Mouse (Mus musculus): ENCODE results near the gene Usp35.

Usp35 gene

GRCm38 (mm10) chr7:97346111-97346821 lies 14.4 kb upstream of the Usp35 start:
- DNase-seq (ENCODE audit: low read depth, low spot score): no peak

DNA sequence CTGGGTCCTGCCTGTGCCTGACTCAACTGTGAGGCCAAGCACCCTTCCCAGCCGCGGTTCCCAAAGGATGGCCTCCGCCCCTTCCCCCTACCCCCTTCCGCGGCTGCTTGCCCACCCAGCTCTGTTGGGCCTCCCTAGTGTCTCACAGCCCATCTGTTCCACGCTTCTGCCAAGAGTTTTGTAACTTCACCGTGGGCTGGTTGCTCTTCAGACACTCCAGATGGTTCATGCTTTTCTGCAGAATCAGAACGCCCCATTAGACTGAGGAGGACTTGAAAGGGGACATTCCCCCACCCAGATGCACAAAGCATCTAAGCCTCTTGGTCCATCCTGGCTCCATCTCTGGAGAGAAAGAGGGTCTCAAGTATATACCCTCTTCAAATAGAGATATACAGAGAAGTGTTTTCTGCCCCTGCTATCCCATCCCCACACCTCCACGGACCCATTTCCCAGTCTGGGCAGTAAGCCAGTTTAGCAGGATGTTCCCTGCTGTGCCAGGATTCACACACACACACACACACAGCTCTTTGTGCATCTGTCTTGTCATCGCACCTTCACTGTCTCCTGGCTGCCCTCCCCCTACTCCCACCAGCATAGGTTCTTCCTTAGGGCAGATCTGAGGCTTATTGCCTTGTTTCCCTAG lies 13.5 kb upstream of the Usp35 start:
- no peak for DNase-seq (ENCODE audit: low read depth, low spot score)

DNA sequence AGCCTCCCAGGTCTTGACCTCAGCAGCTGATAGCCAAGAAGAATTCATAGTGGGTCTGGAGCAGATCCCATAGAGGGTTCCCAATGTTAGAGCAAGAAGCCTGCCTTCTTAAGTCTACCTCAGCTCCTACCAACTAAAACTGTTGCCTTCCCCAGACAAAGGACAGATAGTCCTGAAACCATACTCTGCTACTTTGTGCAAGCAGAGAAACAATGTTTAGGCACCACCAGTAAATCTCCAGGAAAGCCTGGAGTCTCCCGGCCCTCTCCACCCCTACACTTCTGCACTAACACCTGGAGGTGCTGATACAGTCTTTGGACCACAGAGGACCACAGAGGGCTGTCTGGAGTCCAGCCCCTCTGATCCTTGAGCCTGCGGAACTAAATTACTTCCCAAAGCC lies 12.8 kb upstream of the Usp35 start:
- no peak for DNase-seq (ENCODE audit: low read depth, low spot score)

DNA sequence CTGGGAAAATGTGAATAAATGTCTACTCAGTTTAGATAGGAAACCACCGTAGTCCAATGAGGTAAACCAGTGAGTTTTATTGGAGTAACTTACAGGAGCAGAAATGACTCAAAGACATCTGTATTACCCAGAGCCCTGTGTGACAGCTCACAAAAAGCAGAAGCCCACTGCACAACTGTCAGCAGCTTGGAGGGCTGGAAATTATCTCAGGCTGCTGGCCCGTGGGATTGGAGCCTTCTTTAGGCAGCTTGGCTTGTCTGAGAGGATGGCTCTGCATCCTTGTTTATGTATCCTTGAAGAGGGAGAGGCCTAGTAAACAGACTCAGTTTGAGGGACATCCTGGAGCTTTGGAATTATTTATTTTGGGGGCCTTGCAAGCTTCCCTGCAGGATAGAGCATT lies 11.1 kb upstream of the Usp35 start:
- no peak for DNase-seq (ENCODE audit: low read depth, low spot score)

DNA sequence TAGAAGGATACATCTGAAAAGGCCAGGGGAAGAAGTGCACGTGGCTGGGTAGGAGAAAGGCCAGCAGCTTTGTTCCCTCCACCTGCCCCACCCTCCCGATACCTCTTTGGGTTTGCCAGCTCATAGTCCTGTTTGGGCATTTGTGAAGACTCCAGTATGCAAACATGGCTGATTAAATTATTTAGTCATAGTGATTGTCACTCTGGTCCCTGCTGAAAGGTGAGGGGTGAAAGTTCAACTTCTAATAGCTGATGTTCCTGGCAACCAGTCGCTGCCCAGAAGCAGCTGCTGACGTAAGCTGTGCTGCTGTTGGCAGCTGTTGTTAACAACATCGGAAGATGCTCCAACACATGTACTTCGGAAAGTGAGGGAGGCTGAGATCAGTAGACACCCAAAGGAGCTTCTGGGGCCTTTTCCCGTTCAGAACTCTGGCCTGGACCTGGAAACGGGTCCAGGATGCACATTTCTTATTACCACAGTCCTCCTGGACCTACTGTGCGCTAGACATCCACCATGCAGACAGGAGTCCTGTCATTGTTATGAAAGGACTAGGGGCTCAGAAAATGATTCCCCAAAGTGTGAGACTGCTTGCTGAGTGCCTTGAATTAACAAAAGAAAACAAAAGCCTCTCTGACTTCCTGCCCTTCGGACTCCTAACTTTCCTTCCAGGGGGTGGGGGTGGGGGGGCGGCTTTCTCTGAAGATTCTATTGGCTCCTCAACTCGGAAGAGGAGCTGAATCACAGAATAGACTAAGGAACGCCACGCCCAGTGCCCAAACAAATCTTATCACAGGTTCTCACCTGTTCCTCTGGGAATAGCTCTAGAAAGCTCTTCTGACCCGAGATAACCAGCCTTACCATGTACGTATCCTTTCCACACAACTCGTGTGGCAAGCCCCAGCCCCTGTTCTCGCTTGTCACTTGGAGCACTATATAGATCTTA lies 9.4 kb upstream of the Usp35 start:
- no peak for DNase-seq (ENCODE audit: low read depth, low spot score)

DNA sequence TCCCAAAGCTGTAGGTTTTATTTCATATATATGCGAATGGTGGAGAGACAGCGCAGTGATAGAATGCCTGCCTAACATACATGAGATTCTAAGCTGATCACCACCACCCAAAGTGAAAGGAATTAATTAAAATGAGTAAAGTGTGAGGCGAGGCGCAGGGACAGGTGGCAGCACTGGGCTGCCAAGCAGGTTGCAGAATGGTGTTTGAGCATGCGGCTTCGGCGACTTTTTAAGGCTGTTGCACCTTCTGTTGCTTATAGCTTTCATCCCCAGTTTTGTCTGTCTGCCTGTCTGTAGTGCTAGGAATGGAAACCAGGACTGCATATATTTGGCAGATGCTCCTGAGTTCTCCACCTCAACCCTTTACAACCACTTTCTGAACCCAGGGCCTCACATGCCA lies 7.8 kb upstream of the Usp35 start:
- DNase-seq (ENCODE audit: low read depth, low spot score): no peak

DNA sequence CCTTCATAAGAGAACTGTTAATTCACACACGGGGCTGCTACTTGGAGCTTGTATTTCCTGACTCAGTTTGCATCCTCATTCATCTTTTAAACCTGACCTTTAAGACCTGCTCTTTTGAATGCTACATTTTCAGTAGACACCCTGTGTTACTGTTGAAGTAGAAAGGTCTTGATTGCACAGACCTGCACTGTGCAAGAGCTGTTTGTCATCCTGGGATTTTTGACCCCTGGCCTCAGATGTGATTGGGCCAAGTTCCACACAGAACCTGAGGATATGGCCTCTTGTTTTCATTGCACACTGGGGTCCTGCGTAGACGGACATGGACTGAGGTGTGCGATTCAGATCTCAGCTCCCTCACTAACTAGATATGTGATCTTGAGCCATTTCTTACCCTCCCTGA lies 6.8 kb upstream of the Usp35 start:
- no peak for DNase-seq (ENCODE audit: low read depth, low spot score)

DNA sequence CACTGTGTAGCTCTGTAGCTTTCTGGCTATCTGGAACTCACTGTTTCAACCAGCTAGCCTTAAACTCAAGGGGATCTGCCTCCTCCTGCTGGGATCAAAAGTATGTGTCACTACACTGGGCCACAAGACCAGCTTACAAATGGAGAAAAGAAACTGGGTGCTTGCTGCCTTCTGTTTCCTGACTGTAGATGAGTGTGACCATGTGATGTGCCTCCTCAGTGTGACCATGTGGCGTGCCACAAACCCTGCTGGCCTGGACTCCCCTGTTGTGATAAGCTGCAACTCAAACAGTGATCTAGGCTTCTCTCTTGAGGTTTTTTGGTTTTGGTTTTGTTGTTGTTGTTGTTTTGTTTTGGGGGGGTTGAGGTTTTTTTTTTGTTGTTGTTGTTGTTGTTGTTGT lies 4.9 kb upstream of the Usp35 start:
- DNase-seq (ENCODE audit: low read depth, low spot score): no peak

DNA sequence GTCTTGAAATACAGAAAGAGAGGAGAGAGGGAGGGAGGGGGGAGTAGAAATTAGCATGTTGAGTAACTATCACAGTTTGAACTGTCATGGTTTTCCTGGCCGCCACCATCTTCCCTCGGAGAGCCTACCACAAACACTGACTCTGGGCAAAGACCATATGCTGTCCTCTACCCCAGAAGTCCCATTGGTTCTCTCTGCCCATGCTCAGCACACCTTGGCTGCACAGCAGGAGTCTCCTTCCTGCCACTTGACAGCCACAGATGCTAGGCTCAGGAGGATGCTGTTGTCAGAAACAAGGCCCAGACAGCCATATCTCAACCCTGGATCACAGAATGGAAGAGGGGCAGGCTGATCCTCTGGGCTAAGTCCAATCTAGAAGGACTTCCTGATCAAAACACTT lies 2.6 kb upstream of the Usp35 start:
- no peak for DNase-seq (ENCODE audit: low read depth, low spot score)

GRCm38 (mm10) chr7:97333113-97333898 lies 1.5 kb upstream of the Usp35 start:
- peak; percentile 29 for DNase-seq (ENCODE audit: low read depth, low spot score)

DNA sequence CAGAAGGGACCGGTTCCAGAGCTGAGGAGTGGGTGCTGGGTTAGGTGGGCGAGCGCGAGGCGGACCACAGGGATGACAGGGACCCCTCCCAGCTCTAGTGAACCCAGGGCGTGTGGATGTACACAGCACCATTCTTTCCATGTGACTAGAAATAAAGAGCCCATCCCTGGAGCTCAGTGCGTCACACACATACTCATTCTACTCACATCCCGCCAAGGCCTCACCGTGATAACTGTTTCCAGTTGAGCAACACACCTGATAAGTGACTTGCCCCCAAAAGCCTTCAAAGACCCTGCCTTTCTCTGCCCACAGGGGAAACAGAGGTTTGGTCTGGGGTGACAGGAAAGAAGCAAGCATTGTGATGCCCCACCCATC lies 834 bp upstream of the Usp35 start:
- DNase-seq (ENCODE audit: low read depth, low spot score): no peak

DNA sequence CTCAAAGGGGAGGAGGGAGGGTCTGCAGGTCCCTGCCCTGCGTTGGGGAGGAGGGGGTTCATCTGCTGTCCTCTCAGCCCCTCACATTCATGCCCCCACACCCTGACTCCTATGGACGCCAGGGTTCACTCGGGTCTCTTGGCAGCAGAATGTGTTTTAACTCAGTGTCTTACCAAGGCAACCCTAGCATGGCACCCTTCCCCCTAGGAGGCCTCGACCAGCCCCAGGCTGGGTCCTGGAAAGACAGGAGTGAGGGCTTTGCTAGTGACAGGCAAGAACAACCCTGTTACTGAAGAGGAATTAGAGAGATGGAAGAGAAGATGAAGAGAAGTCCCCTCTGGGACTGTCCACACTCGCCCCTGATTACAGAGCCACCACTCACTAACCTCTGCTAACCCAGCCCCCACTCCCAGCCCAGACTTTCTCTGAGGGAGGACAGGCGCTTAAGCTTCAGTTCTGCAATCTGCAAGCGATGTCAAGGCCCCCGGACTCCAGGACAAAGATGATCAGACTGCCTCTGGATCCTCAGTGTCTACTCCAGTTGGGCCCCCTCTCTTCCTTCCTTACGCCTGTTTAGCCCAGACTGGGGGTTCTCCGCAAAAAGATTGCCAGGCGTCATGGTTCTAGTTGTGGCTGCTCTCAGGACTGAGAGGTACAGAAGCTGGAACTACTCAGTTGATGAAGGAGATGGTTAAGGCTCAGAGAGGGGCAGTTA lies 732 bp downstream of the Usp35 start:
- no peak for DNase-seq (ENCODE audit: low read depth, low spot score)

GRCm38 (mm10) chr7:97329676-97330075 lies 2.1 kb downstream of the Usp35 start:
- DNase-seq (ENCODE audit: low read depth, low spot score): no peak

DNA sequence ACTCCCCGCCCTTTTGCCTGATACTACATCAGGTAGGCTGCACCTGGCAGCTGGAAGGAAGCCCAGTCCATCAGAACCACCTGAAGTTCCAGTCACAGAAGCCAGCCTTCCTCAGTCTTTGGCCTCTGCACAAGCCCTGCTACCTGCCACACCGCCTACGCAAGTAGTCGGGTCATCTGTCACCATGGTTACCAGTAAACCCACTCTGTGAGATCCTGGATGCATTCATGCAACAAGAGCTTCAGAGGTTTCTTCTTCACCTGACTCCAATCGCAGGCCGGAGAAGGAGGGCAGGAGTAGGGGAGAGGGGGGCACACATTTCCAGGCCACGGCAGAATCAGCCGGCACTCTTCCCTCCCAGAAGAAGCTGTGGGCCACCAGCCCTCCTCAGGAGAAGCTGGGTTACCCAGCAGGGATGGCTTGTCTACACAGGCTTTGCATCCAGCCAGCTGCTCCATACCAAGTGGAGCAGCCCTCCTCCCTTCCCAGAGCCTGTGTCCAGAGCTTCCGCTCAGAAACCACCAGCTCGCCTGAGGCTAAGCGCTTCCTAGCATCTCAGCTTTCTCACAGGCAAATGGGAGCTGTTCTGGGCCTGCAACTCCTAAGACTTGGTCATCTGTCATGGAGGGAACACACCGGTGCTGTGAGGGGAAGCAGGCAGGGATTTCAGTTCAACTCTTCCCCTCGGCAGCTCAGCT lies 2.8 kb downstream of the Usp35 start:
- no peak for DNase-seq (ENCODE audit: low read depth, low spot score)

GRCm38 (mm10) chr7:97327376-97327775 lies 4.4 kb downstream of the Usp35 start:
- no peak for DNase-seq (ENCODE audit: low read depth, low spot score)

GRCm38 (mm10) chr7:97325156-97325985 lies 6.4 kb downstream of the Usp35 start:
- no peak for DNase-seq (ENCODE audit: low read depth, low spot score)

- no peak for DNase-seq (ENCODE audit: low read depth, low spot score)
Measured at GRCm38 (mm10) chr7:97324342-97324741, 7.5 kb downstream of the Usp35 start.

DNA sequence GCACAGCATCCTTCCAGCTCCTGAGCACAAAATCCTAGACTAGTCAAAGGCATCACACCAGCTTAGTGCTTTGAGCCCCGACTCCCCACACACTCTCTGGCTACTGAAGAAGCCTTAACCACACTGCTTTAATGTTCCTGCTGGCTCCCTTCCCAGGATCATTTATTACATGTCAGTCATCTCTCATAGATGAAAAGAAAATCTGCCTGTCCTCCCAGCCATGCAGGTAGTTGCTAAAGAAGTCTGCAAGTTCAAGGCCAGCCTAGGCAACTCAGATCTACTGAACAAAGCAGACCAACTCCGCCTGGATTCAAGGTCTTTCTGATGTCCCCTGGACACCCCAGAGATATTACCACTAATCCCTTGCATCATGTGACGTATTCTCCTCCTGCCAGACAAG lies 14.1 kb downstream of the Usp35 start:
- no peak for DNase-seq (ENCODE audit: low read depth, low spot score)

DNA sequence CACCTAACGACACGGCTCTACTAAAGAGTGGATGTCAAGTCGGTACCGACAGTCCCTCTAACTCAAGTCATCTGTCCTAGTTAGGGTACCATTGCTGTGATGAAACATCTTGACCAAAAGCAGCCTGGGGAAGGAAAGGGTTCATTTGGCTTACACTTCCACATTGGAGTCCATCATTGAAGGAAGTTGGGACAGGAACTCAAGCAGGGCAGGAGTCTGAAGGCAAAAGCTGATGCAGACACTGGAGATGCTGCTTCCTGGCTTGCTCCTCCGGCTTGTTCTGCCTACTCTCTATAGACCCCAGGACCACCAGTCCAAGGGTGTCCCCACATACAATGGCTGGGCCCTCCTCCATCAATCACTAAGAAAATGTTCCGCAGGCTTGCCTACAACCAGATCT lies 16.2 kb downstream of the Usp35 start:
- no peak for DNase-seq (ENCODE audit: low read depth, low spot score)

DNA sequence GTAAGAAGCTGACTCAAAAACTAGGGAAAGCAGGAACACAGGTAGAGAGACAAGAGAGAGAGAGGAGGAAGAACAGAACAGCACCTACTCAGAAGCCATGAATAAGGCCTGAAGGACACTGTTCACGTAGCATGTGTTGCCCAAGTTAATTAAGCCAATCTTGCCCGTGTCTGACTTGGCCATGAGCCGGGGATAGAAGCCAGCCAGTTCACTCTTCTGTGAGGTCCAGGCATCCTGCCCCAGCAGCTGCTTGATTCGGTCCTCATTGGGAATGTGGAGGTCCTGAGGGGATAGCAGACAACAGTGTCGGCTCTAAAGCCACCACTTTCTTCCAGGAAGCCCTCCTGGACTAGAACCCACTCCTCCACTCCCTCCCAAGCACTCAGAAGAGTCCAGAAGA lies 17.2 kb downstream of the Usp35 start:
- DNase-seq (ENCODE audit: low read depth, low spot score): no peak
